Mouse (Mus musculus) mouse embryonic stem cell (cell line): ENCODE measurements around the gene Col25a1.

ENCODE experiments used
- in situ Hi-C, 2 experiments: fragments of 300-500 bp; cut with MboI; formaldehyde crosslinking; loops; 1 replicate in 1 of 2; 3 replicates in 1 of 2; pipeline ENCODE4 v1.14.3; 2019 to 2020; ENCODE audit warnings: low sequenced_read_pairs in 2 of 2, low pct_unique_long_range_greater_than_20kb in 1 of 2, mixed read lengths in 1 of 2; ENCODE audit not compliant: unreplicated experiment in 1 of 2

Gene Col25a1

GRCm38 (mm10) chr3:130228186-130228585, 96.9 kb downstream of the Col25a1 start:
- in situ Hi-C loops, result no loop called here

DNA sequence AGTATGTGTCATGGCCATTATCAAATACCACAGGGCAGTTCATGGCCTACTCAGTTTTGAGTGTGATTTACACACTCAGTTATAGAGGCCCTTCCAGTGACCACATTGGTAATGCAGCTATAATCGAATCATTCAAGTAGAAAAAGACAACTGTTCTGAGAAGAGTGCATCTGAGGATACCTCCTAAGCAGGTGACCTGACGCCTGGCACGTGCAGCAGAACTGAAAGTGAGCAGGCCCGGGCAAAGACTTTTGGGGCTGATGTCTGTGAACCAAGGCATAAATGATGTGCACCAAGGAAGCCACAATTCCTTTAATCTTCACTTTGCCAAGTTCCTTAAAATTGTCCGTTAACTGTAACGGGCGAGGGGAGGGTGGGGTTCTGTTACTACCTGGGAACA, 101.6 kb downstream of the Col25a1 start:
- in situ Hi-C loops, result no loop called here

GRCm38 (mm10) chr3:130235233-130235632, 103.9 kb downstream of the Col25a1 start:
- in situ Hi-C loops, result no loop called here

- in situ Hi-C loops, result no loop called here
These were observed 104.8 kb downstream of the Col25a1 start for GRCm38 (mm10) chr3:130236129-130236528.

- in situ Hi-C loops, result no loop called here
These were observed 106.6 kb downstream of the Col25a1 start for GRCm38 (mm10) chr3:130237852-130238251.

DNA sequence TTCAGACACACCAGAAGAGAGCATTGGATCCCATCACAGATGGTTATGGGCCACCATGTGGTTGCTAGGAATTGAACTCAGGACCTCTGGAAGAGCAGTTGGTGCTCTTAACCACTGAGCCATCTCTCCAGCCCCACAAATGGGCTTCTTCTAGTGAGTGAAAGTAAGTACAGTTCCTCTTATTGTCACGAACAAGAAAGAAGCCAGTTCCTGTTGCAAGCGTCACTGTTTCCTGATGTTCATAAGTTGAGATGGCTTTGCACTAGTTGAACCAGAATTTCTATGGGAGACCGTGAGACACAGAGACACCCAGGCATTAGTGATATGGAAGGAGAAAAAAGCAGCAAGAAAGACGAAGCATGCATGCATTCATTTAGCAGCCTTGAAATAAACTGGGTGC, 110.6 kb downstream of the Col25a1 start:
- in situ Hi-C loops, result no loop called here

DNA sequence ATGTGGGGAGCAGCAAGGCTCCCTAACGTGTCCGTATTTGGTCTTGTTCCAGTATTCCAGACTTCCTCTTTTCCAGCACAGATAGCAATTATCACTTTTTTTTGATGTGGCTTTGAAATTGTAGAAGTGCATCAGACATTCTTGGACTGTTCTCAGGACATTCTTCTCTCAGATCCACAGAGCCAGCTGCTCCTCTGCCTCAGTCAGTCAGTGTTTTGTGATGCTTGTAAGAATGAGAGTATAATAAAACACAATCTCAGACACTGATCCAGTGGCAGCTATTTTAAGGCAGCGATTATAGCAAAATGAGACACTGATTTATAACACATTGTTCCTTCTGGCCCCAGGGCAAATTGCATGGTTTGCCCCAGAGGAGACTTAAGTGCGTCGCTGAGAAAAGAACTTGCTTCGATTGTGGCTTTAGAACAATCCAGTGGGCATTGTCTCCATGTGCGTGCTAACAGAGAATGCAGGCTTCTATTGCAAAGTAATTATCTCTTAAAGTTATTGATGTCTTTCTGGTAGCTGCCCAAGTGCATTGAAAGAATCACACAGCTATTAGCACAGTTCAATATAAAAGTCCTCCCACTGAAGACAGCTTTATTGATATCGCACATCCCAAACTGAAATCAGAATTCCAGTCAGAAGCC, 111.5 kb downstream of the Col25a1 start:
- in situ Hi-C loops, result no loop called here

GRCm38 (mm10) chr3:130252355-130252754, 121.1 kb downstream of the Col25a1 start:
- in situ Hi-C loops, result no loop called here

GRCm38 (mm10) chr3:130256059-130256458, 124.8 kb downstream of the Col25a1 start:
- in situ Hi-C loops, result no loop called here

- in situ Hi-C loops, result no loop called here
These were observed 125.3 kb downstream of the Col25a1 start for GRCm38 (mm10) chr3:130256610-130257009.

GRCm38 (mm10) chr3:130259670-130260069, 128.4 kb downstream of the Col25a1 start:
- in situ Hi-C loops, result no loop called here

GRCm38 (mm10) chr3:130260316-130260715, 129.0 kb downstream of the Col25a1 start:
- in situ Hi-C loops, result no loop called here

DNA sequence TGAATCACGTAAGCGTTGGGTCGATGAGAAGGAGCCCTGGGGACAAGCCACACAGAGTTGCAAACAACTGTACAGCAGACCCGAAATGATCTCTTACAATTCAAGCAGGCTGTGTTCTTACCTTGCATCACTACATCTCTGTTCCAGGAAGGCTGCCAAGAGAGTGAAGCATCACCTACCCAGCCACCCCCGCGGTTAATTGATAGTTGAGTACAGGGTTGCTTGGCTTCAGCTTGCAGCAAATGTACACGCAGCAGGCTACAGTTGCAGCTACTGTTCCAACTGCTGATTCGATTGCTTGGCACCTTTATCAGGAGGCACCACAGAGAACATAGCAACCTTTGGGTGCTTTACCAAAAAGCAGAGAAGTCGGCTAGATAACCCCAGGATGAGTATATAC, 133.8 kb downstream of the Col25a1 start:
- in situ Hi-C loops, result no loop called here

- in situ Hi-C loops, result no loop called here
These were observed 139.2 kb downstream of the Col25a1 start for GRCm38 (mm10) chr3:130270509-130270908.

DNA sequence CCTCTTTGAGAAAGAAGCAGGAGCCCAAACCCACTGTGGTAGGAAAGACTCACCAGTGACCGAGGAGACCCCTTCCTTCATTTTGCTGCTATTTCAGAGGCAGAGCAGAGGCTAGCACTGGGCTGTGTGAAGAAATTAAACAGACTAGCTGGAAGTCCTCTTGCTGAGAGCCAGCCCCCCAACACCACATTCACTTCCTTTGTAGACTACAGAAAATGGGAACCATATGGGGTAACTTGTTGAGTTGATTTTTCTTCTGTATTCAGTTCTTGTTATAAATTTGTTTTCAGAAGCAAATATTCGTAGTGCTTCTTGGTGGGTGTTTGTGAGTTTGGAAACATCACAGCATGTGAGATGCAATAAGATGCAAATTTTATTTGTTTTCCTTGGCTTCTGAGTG, 142.6 kb downstream of the Col25a1 start:
- in situ Hi-C loops, result no loop called here

- in situ Hi-C loops, result no loop called here
These were observed 147.2 kb downstream of the Col25a1 start for GRCm38 (mm10) chr3:130278298-130279050.

- in situ Hi-C loops, result no loop called here
These were observed 151.9 kb downstream of the Col25a1 start for GRCm38 (mm10) chr3:130283011-130283760.

- in situ Hi-C loops, result no loop called here
These were observed 156.8 kb downstream of the Col25a1 start for GRCm38 (mm10) chr3:130288102-130288501.

- in situ Hi-C loops, result no loop called here
These were observed 157.5 kb downstream of the Col25a1 start for GRCm38 (mm10) chr3:130288756-130289155.
